Mouse (Mus musculus) midbrain, embryonic 15.5 days (tissue): ENCODE data around the gene Chchd6. TPM values are rescaled to one million over a fixed set of nuclear protein-coding genes. Genes with fewer than 3 reads are reported as not detected.

Source experiments
- ATAC-seq: fragments of 200-750 bp; cut with Nextera tagmentation; replicated peaks from 2 replicates; pipeline ENCODE4 v1.8.0; 2017; ENCODE audit warnings: moderate TSS enrichment
- H3K27ac ChIP-seq: fragments of 300-500 bp; sonication (generic); 2 replicates; pipeline ENCODE4 v1.5.1; 2015; ENCODE audit warnings: mild to moderate bottlenecking, inconsistent platforms
- H3K27me3 ChIP-seq: fragments of 300-500 bp; sonication (generic); replicated peaks from 2 replicates; pipeline ENCODE4 v1.6.1; 2015; ENCODE audit warnings: inconsistent platforms
- H3K36me3 ChIP-seq: fragments of 300-500 bp; sonication (generic); replicated peaks from 2 replicates; pipeline ENCODE4 v1.6.1; 2015; ENCODE audit warnings: inconsistent platforms
- H3K4me1 ChIP-seq: fragments of 300-500 bp; sonication (generic); 2 replicates; pipeline ENCODE4 v1.6.1; 2015; ENCODE audit warnings: inconsistent platforms
- H3K4me2 ChIP-seq: fragments of 300-500 bp; sonication (generic); 2 replicates; pipeline ENCODE4 v1.6.1; 2015; ENCODE audit warnings: inconsistent platforms, mild to moderate bottlenecking, moderate library complexity
- H3K4me3 ChIP-seq: fragments of 300-500 bp; sonication (generic); 2 replicates; pipeline ENCODE4 v1.5.1; 2015; ENCODE audit warnings: mild to moderate bottlenecking, inconsistent platforms
- H3K9ac ChIP-seq: fragments of 300-500 bp; sonication (generic); 2 replicates; pipeline ENCODE4 v1.6.1; 2015; ENCODE audit warnings: mild to moderate bottlenecking, inconsistent platforms
- H3K9me3 ChIP-seq: fragments of 300-500 bp; sonication (generic); 2 replicates; pipeline ENCODE4 v1.6.1; 2016; ENCODE audit warnings: inconsistent platforms
- WGBS: fragments of 180-500 bp; shearing (Covaris S2); methylation state at CpG from one replicate; pipeline ENCODE4 v1.1.7; 2015; ENCODE audit warnings: mixed read lengths; 5-methylcytosine and 5-hydroxymethylcytosine counted together
- polyA plus RNA-seq: library from polyadenylated mRNA; unstranded; fragments of >200 nt; fragmentation: Nextera tagmentation; extraction: Ambion mirVana; gene quantifications from 2 replicates; pipeline ENCODE4 v1.2.1, GENCODE M21; 2015

Gene Chchd6
- polyA plus RNA-seq, 1 experiment from 2014 or later: 173 TPM

- no peak overlapping the region for H3K4me3 ChIP-seq
- no peaks in the 10 kb centered on the region for H3K9me3 ChIP-seq
- no peak overlapping the region for H3K4me2 ChIP-seq
- H3K27me3 ChIP-seq: no peaks in the 10 kb centered on the region
- H3K27ac ChIP-seq: peak overlapping the region; percentile 48; the same call in 1 of the 2 replicates
- no peak overlapping the region for H3K9ac ChIP-seq
- no peak; the same call in 1 of the 2 replicates for ATAC-seq
- 0 out of 2 replicates have a peak, but pooled peaks cover 5% of the 10 kb centered on the region for H3K36me3 ChIP-seq
- peaks cover 9% of the 10 kb centered on the region for H3K4me1 ChIP-seq
- WGBS: 86% methylated on average over 6 of the region's 6 CpGs
Observed at GRCm38 (mm10) chr6:89552321-89553011, 43.0 kb downstream of the Chchd6 start.

DNA sequence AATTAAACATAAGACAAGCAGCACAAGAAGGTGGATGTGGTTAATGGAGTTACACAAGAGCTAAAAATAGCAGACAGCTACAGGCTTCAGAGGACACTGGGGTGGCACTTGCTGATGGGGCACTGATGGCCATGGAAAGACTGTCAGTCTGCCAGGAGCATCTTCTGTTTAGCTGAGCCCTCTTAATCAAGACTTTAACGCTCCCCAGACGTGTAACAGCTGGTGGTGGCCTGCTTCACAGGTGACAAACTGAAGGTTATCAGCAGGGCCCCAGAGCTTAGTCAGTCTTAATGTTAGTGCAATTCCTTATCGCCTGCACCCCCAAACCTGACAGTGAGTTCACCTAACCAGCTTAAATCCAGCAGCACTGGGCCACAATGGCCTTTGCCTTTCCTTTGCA lies 46.3 kb downstream of the Chchd6 start:
- no peak overlapping the region for H3K4me3 ChIP-seq
- no peak for ATAC-seq

DNA sequence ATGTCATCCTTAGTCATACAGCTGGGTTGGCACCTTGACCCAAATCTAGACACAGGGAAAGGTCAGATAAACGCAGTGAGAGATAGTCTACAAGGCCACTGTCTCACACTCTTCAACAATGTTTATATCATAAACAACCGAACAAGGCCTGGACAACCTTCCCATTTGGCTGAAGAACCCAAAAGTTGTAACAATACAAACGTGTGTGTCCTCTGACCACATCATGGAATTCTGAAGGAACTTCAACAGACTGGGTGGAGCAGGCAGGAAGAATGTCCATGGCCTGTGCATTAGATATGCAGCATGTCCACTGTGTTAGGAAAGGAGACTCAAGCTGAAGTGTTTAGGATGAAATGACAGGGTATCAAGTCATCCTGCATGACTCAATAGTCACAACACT lies 47.5 kb downstream of the Chchd6 start:
- no peak overlapping the region for H3K27ac ChIP-seq
- no peaks in the 10 kb centered on the region for H3K9me3 ChIP-seq
- WGBS: 88% methylated on average over 3 of the region's 3 CpGs
- no peak for ATAC-seq
- no peak overlapping the region for H3K4me2 ChIP-seq
- H3K4me1 ChIP-seq: peaks cover 2% of the 10 kb centered on the region
- no peak overlapping the region for H3K9ac ChIP-seq
- no peaks in the 10 kb centered on the region for H3K27me3 ChIP-seq
- H3K36me3 ChIP-seq: no peaks in the 10 kb centered on the region
- no peak overlapping the region for H3K4me3 ChIP-seq

More for the DNA sequence above, 46.3 kb downstream of the Chchd6 start:
- H3K27me3 ChIP-seq: no peaks in the 10 kb centered on the region
- peaks cover 5% of the 10 kb centered on the region for H3K4me1 ChIP-seq
- no peaks in the 10 kb centered on the region for H3K9me3 ChIP-seq
- H3K4me2 ChIP-seq: no peak overlapping the region
- no peaks in the 10 kb centered on the region for H3K36me3 ChIP-seq
- WGBS: 61% methylated on average over 3 of the region's 3 CpGs
- no peak overlapping the region for H3K9ac ChIP-seq
- no peak overlapping the region for H3K27ac ChIP-seq

DNA sequence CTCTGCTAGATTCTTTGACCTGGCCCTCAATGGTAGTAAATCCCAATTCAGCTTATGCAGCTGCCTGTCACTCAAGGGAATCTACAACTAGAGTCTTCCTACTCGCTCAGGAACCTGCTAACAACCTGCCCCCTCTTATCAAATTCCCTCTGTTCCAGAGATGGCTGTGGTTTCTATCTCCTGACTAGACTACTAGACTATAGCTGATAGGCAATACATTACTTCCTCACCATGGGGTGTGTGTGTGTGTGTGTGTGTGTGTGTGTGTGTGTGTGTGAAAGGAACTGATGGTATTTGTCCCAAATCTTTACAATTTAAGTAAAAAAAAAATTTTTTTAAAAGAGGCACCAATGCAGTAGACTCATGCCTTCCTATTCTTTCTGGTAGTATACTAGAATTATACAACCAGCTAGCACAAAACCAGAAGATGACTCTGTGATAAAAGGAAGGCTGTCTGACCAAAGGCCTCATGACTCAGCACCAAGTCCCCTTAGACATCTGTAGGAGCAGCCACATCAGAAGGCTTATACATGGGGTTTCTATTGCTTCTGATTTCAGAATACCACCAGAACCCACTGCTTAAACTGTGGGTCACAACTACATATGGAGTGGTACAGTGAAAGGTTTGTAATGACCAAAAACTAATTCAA lies 57.2 kb downstream of the Chchd6 start:
- 92% methylated on average over 1 of the region's 1 CpGs for WGBS
- Histone ChIP-seq H3K9me3 (no peaks in the 10 kb centered on the region), H3K4me1 (no peaks in the 10 kb centered on the region), H3K36me3 (no peaks in the 10 kb centered on the region), H3K9ac (no peak overlapping the region), H3K4me2 (no peak overlapping the region), H3K27me3 (no peaks in the 10 kb centered on the region), H3K4me3 (no peak overlapping the region), H3K27ac (no peak overlapping the region)
- no peak for ATAC-seq

DNA sequence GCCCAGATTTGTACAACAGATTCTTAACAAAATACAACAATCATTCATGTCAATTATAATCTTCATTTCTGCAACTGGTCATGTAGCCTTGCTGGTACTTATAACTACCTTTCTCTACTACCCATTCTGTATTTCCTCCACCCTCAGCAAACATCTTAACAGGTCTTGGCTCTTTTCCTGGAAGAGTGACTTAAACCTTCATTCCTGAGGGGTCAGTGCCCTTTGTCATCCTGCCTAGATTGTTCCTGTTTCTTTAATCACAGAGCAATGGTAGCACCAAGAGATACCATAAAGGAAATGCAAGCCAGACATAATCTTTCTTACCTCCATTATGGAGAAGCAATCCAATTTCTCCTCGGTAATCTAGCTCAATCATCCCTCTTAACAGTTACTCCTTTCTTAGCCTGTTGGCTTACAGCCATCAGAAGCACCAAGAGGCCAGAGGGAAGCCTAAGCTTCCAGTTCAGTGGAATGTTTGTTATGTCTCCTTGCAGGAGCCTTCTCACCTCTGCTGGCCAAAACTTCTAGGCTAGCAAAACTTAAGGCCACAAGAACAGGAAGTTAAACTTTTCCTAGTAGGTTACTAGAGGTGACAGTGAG lies 59.7 kb downstream of the Chchd6 start:
- no peaks in the 10 kb centered on the region for H3K4me1 ChIP-seq
- ATAC-seq: no peak
- H3K4me3 ChIP-seq: no peak overlapping the region
- H3K27me3 ChIP-seq: no peaks in the 10 kb centered on the region
- H3K4me2 ChIP-seq: no peak overlapping the region
- no peaks in the 10 kb centered on the region for H3K36me3 ChIP-seq
- 72% methylated on average over 1 of the region's 1 CpGs for WGBS
- H3K9me3 ChIP-seq: no peaks in the 10 kb centered on the region
- no peak overlapping the region for H3K27ac ChIP-seq
- H3K9ac ChIP-seq: no peak overlapping the region

DNA sequence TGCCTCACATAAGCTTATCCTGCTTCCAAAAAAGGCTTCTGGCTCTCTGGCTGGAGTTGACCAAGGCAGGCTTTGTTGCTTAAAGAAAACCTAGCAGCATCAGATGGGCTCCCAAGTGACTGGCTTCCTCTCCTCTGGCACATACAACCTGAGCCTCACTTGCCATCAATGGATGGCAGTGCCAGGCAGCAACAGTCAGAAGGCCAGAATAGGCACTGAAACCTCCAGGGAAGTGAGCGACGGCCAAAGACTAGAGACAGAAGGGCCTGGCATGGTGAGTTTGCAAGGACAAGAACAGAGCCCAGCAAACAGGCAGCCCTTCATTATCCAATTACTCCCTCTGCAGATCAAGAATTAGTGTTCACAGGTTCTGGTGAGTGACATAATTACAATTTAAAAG lies 70.7 kb downstream of the Chchd6 start:
- WGBS: 73% methylated on average over 2 of the region's 2 CpGs
- Histone ChIP-seq H3K4me2 (no peak overlapping the region), H3K9ac (no peak overlapping the region), H3K27me3 (no peaks in the 10 kb centered on the region), H3K4me3 (no peak overlapping the region), H3K9me3 (no peaks in the 10 kb centered on the region), H3K36me3 (no peaks in the 10 kb centered on the region), H3K27ac (no peak overlapping the region), H3K4me1 (no peaks in the 10 kb centered on the region)
- no peak for ATAC-seq

DNA sequence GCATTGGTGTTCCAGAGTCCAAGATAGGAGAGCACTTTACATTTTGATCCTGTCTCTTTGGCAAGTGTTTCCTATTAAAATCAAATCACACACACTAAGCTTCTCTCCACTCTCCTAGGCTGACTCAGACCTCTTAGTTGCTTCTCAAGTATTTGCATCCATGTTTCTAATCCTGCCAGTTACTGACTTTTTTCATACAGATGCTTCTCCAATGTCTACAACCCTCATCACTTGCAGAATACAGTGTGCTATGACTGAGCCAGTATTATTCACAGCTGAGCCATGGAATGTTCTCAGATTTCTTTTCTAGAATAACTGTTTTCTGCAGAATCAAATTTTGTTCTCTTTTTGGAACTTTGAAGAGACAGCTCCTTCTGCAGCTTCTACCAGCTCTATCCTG lies 85.3 kb downstream of the Chchd6 start:
- ATAC-seq: no peak
- H3K9me3 ChIP-seq: no peaks in the 10 kb centered on the region
- H3K27me3 ChIP-seq: no peaks in the 10 kb centered on the region
- no peak overlapping the region for H3K9ac ChIP-seq
- H3K27ac ChIP-seq: no peak overlapping the region
- H3K4me1 ChIP-seq: no peaks in the 10 kb centered on the region
- H3K4me2 ChIP-seq: no peak overlapping the region
- H3K36me3 ChIP-seq: no peaks in the 10 kb centered on the region
- no peak overlapping the region for H3K4me3 ChIP-seq

GRCm38 (mm10) chr6:89508725-89509124 lies 86.7 kb downstream of the Chchd6 start:
- no peak overlapping the region for H3K27ac ChIP-seq
- WGBS: 62% methylated on average over 2 of the region's 2 CpGs

DNA sequence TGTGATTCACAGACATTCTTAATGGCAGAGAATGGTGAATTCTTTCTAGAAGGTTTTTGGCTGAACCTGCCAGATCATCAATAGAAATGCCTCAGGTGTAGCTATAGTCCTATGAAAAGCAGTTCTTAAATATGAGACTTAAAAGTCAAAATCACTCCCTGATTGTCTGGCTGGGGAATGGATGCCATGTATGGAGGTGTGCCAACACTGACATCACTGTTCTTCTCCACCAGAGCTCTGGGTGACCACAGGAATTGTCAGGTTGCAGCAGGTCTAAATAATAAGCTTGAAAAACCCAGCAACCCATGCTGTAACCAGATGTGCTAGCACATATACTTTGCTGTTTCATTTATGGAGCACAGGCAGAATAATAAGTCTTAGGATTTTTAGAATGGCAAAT lies 87.2 kb downstream of the Chchd6 start:
- no peak overlapping the region for H3K9ac ChIP-seq
- no peak overlapping the region for H3K27ac ChIP-seq
- no peak overlapping the region for H3K4me3 ChIP-seq
- H3K4me1 ChIP-seq: no peaks in the 10 kb centered on the region
- no peaks in the 10 kb centered on the region for H3K36me3 ChIP-seq
- ATAC-seq: no peak
- no peaks in the 10 kb centered on the region for H3K27me3 ChIP-seq
- no peaks in the 10 kb centered on the region for H3K9me3 ChIP-seq
- H3K4me2 ChIP-seq: no peak overlapping the region

More at GRCm38 (mm10) chr6:89508725-89509124, 86.7 kb downstream of the Chchd6 start:
- Histone ChIP-seq H3K4me3 (no peak overlapping the region), H3K36me3 (no peaks in the 10 kb centered on the region), H3K27me3 (no peaks in the 10 kb centered on the region), H3K4me1 (no peaks in the 10 kb centered on the region), H3K9me3 (no peaks in the 10 kb centered on the region), H3K9ac (no peak overlapping the region), H3K4me2 (no peak overlapping the region)
- no peak for ATAC-seq

GRCm38 (mm10) chr6:89499961-89500360 lies 95.5 kb downstream of the Chchd6 start:
- Histone ChIP-seq H3K9ac (no peak overlapping the region), H3K4me2 (no peak overlapping the region), H3K9me3 (no peaks in the 10 kb centered on the region), H3K4me1 (no peaks in the 10 kb centered on the region), H3K27ac (no peak overlapping the region), H3K27me3 (no peaks in the 10 kb centered on the region), H3K36me3 (no peaks in the 10 kb centered on the region), H3K4me3 (no peak overlapping the region)
- no peak for ATAC-seq
- 97% methylated on average over 1 of the region's 1 CpGs for WGBS

- Histone ChIP-seq H3K27me3 (no peaks in the 10 kb centered on the region), H3K4me1 (no peaks in the 10 kb centered on the region), H3K4me2 (no peak overlapping the region), H3K27ac (no peak overlapping the region), H3K9me3 (no peaks in the 10 kb centered on the region), H3K36me3 (no peaks in the 10 kb centered on the region), H3K4me3 (no peak overlapping the region), H3K9ac (no peak overlapping the region)
- WGBS: 52% methylated on average over 6 of the region's 6 CpGs
- no peak for ATAC-seq
Observed at GRCm38 (mm10) chr6:89498764-89499516, 96.5 kb downstream of the Chchd6 start.

DNA sequence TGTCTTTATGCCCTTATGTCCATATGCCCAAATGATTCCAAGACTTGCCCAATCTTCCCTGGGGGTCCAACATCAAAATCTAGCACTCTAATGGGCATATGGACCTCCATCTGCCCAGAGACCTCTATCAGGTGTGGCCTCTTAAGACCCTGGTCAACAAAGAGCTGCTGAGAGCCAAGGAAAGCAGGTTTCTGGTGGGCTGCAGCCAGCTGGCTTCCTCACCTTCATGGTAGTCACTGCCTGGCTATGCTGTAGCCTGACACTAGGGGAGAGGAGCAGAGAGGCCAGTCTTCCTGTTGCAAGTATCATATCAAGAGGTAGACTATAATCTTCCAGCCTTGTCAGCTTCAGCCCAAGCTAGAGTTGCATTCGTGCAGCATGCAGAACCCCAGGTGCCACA lies 98.5 kb downstream of the Chchd6 start:
- Histone ChIP-seq H3K4me2 (no peak overlapping the region), H3K36me3 (no peaks in the 10 kb centered on the region), H3K27ac (no peak overlapping the region), H3K27me3 (no peaks in the 10 kb centered on the region), H3K4me1 (no peaks in the 10 kb centered on the region), H3K9ac (no peak overlapping the region), H3K9me3 (no peaks in the 10 kb centered on the region), H3K4me3 (no peak overlapping the region)
- ATAC-seq: no peak
- 92% methylated on average over 1 of the region's 1 CpGs for WGBS
